Mouse (Mus musculus): ENCODE data around the gene Sdk1.

Gene Sdk1

GRCm38 (mm10) chr5:141824739-141825379 is 583.6 kb downstream of the Sdk1 start:
- no peak for TF ChIP-seq GATA4 (IDR thresholded peaks at IDR 0.05; ENCODE audit: insufficient replicate concordance, low read length)

- TF ChIP-seq GATA4 (IDR thresholded peaks at IDR 0.05; ENCODE audit: insufficient replicate concordance, low read length): no peak
These were observed 594.3 kb downstream of the Sdk1 start for GRCm38 (mm10) chr5:141835566-141835965.

GRCm38 (mm10) chr5:141836892-141837455 is 595.7 kb downstream of the Sdk1 start:
- no peak for TF ChIP-seq GATA4 (IDR thresholded peaks at IDR 0.05; ENCODE audit: insufficient replicate concordance, low read length)

GRCm38 (mm10) chr5:141844701-141845100 is 603.4 kb downstream of the Sdk1 start:
- TF ChIP-seq GATA4 (IDR thresholded peaks at IDR 0.05; ENCODE audit: insufficient replicate concordance, low read length): no peak

- no peak for TF ChIP-seq GATA4 (IDR thresholded peaks at IDR 0.05; ENCODE audit: insufficient replicate concordance, low read length)
These were observed 606.4 kb downstream of the Sdk1 start for GRCm38 (mm10) chr5:141847686-141848085.

- no peak for TF ChIP-seq GATA4 (IDR thresholded peaks at IDR 0.05; ENCODE audit: insufficient replicate concordance, low read length)
These were observed 610.9 kb downstream of the Sdk1 start for GRCm38 (mm10) chr5:141852175-141852574.

GRCm38 (mm10) chr5:141856447-141856846 is 615.2 kb downstream of the Sdk1 start:
- no peak for TF ChIP-seq GATA4 (IDR thresholded peaks at IDR 0.05; ENCODE audit: insufficient replicate concordance, low read length)

GRCm38 (mm10) chr5:141857781-141858180 is 616.5 kb downstream of the Sdk1 start:
- TF ChIP-seq GATA4 (IDR thresholded peaks at IDR 0.05; ENCODE audit: insufficient replicate concordance, low read length): no peak

GRCm38 (mm10) chr5:141858406-141859160 is 617.3 kb downstream of the Sdk1 start:
- no peak for TF ChIP-seq GATA4 (IDR thresholded peaks at IDR 0.05; ENCODE audit: insufficient replicate concordance, low read length)

GRCm38 (mm10) chr5:141866042-141866441 is 624.8 kb downstream of the Sdk1 start:
- TF ChIP-seq GATA4 (IDR thresholded peaks at IDR 0.05; ENCODE audit: insufficient replicate concordance, low read length): no peak

- no peak for TF ChIP-seq GATA4 (IDR thresholded peaks at IDR 0.05; ENCODE audit: insufficient replicate concordance, low read length)
These were observed 632.5 kb downstream of the Sdk1 start for GRCm38 (mm10) chr5:141873751-141874150.

- no peak for TF ChIP-seq GATA4 (IDR thresholded peaks at IDR 0.05; ENCODE audit: insufficient replicate concordance, low read length)
These were observed 639.4 kb downstream of the Sdk1 start for GRCm38 (mm10) chr5:141880661-141881060.

- TF ChIP-seq GATA4 (IDR thresholded peaks at IDR 0.05; ENCODE audit: insufficient replicate concordance, low read length): no peak
These were observed 642.9 kb downstream of the Sdk1 start for GRCm38 (mm10) chr5:141884111-141884647.

GRCm38 (mm10) chr5:141886006-141886405 is 644.7 kb downstream of the Sdk1 start:
- TF ChIP-seq GATA4 (IDR thresholded peaks at IDR 0.05; ENCODE audit: insufficient replicate concordance, low read length): no peak

- no peak for TF ChIP-seq GATA4 (IDR thresholded peaks at IDR 0.05; ENCODE audit: insufficient replicate concordance, low read length)
These were observed 648.5 kb downstream of the Sdk1 start for GRCm38 (mm10) chr5:141889766-141890165.

- TF ChIP-seq GATA4 (IDR thresholded peaks at IDR 0.05; ENCODE audit: insufficient replicate concordance, low read length): no peak
These were observed 655.1 kb downstream of the Sdk1 start for GRCm38 (mm10) chr5:141896402-141896801.

Measured in liver, adult (tissue).